Mouse (Mus musculus): ENCODE measurements around the gene Tnr. TPM values are rescaled to one million over a fixed set of nuclear protein-coding genes. Genes with fewer than 3 reads are reported as not detected.

The Tnr gene
- polyA plus RNA-seq (2015; fragmentation: Nextera tagmentation; extraction: Ambion mirVana) = 6.0 and 6.2 TPM in 2 replicates

GRCm38 (mm10) chr1:159523578-159523977 lies at the start of gene Tnr:
Gene Tnr (plus strand): TSS chr1:159523769.

